Mouse (Mus musculus) fat pad, adult 2 months (tissue): ENCODE measurements around the gene Ruvbl2.
"Not testable (repeated sequence)": the region's sequence is repeated elsewhere in the genome, so short reads cannot be mapped to it uniquely, and the experiment has no call there.

Source experiments
- DNase-seq: peaks from one replicate; pipeline ENCODE4 v3.0.0-alpha.2; 2011; ENCODE audit warnings: low read depth, low spot score; ENCODE audit errors: extremely low read depth

Ruvbl2 gene

DNA sequence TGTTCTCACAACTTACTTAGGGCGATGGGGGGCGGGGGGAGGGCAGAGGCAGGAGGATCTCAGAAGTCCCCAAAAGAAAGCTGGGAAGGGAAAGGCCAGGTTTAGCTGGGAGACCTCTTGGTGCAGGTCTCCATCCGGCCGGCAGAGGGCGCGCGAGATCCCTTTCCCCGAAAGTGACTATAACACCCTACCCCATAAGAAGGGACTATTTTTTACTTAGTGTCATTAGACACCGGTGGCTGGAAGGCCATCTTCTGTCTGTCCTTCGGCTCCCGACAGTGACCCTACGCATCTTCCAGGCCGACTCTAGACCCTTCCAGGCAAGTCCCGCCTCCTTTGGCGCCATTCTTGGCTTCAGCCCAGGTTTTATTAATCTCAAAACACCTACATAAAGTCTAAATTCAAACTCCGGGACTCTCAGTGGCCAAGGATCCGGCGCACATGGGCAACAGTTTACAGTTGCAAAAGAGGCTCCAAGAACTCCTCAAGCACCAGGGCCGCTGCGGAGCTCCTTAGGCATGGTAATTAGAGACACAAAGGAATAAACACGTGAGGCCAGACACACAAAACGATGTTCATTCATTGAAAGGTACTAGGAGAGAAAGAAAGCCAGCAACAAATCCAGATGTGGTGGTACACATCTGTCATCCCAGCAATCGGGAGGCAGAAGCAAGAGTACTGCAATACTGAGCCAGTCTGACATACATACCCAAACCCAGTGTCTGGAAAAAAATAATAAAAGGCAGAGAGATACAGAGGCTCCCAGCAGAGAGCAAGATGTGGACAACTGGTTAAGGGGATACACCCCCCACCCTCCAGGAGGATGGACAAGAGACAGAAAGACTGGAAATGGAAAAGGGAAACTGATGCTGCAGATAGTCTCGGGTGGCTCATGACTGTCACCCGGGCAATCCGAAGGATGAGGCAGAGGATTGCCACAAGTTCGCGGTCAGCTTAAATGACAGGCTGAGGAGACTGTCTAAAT is 32.5 kb downstream of the Ruvbl2 start, which contains the start of gene Kcna7:
Gene Kcna7 (plus strand): TSS at position 563 of the 985 bp plus-strand sequence.
- DNase-seq: no peak

DNA sequence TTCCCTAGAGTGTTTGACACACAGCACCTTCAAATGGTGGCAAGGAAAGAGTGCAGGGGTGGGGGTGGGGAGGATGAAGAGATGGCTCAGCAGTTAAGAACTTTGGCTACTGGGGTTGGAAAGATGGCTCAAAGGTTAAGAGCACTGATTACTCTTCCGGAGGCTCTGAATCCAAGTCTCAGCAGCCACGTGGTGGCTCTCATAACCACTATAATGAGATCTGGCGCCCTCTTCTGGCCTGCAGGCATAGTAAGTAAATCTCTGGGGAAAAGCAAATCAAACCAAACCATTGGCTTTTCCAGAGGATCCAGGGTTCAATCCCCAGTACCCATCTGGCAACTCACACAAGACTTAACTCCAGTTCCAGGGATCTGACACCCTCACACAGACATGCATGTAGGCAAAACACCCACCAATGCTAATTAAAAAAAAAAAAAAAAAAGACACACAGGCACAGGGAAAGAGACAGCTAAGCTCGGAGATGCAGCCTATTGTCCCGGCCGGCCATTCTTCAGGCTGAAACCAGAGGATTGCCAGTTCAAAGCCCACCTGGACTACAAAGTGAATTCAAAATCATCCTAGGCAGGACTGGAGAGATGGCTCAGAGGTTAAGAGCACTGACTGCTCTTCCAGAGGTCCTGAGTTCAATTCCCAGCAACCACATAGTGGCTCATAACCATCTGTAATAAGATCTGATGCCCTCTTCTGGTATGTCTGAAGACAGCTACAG is 34.2 kb downstream of the Ruvbl2 start:
- DNase-seq: no peak

DNA sequence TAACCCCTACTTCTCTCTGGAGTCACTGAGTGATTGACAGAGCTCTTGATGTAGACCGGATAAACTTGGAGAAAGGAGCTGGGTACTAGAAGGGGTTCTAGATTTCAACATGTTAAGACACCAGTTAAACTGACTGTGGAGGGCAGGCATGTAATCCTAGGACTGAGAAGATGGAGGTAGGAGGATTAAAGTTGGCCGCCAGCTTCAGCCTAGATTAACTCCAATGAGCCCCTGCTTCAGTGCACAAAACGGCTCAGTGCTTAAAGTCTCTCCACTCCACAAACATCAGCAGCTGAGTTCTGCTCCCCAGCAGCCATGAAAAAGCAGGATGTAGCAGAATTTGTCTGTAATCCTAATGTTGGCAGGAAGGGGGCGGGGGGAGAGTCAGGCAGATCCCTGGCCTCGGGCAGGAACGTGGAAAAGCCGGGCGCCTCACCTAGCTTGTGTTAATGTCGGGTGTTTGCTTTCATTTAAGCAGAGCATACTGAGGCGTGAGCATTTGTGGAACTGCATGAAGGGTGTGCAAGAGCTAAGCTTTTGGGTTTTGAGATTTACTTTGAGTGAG is 36.3 kb downstream of the Ruvbl2 start:
- no peak for DNase-seq

DNA sequence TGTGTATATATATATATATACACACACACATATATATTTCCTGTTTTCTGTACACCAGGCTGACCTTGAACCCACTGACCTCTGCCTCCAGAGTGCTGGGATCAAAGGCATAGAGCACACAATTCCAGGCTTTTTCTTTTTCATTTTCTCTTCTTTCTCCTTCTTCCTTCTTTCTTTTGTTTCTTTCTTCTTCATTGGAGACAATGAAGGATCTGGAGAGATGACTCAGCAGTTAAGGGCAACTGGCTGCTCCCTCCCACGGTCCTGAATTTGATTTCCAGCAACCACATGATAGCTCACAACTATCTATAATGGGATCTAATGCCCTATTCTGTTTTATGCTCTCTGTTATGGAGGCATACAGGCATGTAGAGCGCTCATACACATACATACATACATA is 41.1 kb downstream of the Ruvbl2 start:
- no peak for DNase-seq

DNA sequence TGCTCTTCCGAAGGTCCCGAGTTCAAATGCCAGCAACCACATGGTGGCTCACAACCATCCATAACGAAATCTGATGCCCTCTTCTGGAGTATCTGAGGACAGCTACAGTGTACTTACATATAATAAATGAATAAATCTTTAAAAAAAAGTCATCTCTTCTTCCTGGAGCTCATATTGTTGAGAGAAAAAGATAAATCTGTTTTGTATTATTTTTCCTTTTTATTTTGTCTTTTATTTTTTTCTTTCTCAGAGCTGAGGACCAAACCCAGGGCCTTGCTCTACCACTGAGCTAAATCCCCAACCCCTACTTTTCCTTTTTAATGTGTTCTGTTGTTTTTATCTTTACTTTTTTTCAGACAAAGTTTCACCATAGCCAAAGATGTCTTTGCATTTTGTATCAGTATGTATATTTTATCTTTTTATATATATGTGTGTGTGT is 41.5 kb downstream of the Ruvbl2 start:
- not testable (repeated sequence) for DNase-seq

DNA sequence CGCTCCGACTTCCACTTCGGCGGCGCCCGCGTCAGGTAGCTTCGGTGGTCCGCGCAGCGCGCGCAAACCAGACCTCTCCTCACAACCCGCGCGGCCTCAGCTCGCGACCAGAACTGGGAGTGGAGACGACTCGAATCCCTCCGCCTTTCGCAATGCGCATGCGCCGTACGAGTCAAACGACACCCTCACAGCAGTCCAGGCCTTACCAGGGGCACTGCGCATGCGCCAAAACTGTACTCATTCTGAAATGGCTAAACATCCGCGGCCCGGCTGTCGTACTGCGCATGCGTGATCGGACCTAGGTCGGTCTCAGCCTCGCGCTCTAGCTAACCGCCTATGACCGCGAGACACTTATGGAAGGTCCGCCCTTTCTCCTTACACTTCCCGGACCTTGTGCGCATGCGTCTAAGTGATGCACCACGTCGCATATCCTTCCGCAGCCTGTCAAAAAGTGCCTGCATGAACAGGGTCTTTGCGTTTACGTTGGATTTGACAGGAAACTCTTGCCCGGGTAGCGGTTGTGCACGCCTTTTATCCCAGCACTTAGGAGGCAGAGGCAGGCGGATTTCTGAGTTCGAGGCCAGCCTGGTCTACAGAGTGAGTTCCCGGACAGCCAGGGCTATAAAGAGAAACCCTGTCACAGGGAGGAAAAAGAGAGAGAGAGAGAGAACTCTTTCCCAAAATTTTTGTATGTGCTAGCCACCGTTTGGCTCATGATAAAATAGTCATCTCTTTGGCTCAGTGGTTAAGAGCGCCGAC is 42.1 kb downstream of the Ruvbl2 start, which contains the start of gene Snrnp70:
Gene Snrnp70 (minus strand): TSS at position 165 of the 759 bp plus-strand sequence.
- peak; percentile 98 for DNase-seq

DNA sequence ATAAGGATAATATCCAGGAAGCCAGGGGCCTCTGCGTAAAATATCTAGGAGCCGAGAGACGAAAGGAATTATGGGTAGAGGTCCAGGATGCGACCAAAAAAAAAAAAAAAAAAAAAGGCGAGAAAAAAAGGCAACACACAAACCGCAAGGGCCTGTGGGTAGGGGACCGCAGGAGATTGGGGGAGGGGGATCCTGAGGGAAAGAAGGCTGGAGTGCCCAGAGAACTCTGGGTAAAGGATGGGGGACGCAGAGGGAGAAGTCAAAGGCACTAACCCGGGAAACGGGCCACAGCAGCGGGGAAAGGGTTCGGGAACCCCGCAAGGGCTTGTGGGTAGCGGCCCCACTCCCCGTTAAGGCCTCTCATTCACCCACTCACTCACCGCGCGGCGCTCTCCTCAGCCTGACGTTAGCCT is 42.8 kb downstream of the Ruvbl2 start:
- DNase-seq: no peak

GRCm38 (mm10) chr7:45386077-45386476 is 51.8 kb downstream of the Ruvbl2 start:
- no peak for DNase-seq

GRCm38 (mm10) chr7:45376057-45376456 is 61.8 kb downstream of the Ruvbl2 start:
- no peak for DNase-seq

DNA sequence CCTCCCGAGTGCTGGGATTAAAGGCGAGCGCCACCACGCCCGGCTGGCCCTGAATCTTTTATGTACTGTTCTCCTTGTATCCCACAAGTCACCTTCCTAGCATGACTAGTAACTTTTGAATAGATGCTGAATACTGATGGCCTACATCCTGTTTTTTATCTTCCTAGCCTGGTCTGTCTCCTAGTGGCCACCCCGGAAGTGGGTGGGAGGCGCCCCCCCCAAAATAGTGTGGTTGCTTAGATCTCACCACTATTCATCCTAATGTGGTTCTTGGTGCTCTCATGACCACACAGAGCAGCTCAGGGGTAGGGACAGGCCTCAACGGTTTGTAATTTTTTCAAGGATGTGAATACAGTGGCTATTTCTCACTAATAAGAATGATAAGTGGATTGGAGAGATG is 63.3 kb downstream of the Ruvbl2 start:
- no peak for DNase-seq

- no peak for DNase-seq
Measured at GRCm38 (mm10) chr7:45372371-45372770, 65.5 kb downstream of the Ruvbl2 start.
